Mouse (Mus musculus) gastrocnemius, adult 18-20 months (tissue): Measurements from ENCODE around the gene Il19. TPM values are rescaled to one million over a fixed set of nuclear protein-coding genes. Genes with fewer than 3 reads are reported as not detected.

Source experiments
- total RNA-seq, 2 experiments: library from RNA; stranded (reverse); gene quantifications; 2 replicates each; pipeline ENCODE4 v1.2.3; 2021

The Il19 gene
- total RNA-seq, 2 experiments from 2014 or later: not detected

Other genes with a start within 250 kb of the Il19 start
- not detected for gene Gm29427, start 224.3 kb downstream of the Il19 start, total RNA-seq
- 1 to 10 TPM; 2.9 to 3.5 TPM for gene Yod1, start 222.8 kb downstream of the Il19 start, total RNA-seq
- gene Pfkfb2, start 210.9 kb downstream of the Il19 start, total RNA-seq: 10 to 100 TPM in 1 of 2 experiments, 1 to 10 TPM in 1; 9.7 to 12.8 TPM
- under 1 TPM; 0.09 to 0.24 TPM for gene AA986860, start 208.1 kb downstream of the Il19 start, total RNA-seq
- gene Fcamr, start 139.2 kb downstream of the Il19 start, total RNA-seq: not detected
- under 1 TPM; 0.14 to 0.52 TPM for gene Pigr, start 113.4 kb downstream of the Il19 start, total RNA-seq
- gene Fcmr, start 74.4 kb downstream of the Il19 start, total RNA-seq: under 1 TPM in 1 of 2 experiments, not detected in 1; 0.14 TPM
- not detected for gene Il24, start 52.7 kb downstream of the Il19 start, total RNA-seq
- gene Il20, start 28.7 kb downstream of the Il19 start, total RNA-seq: not detected
- not detected for gene Il10, start 79.7 kb upstream of the Il19 start, total RNA-seq
- 100 to 1,000 TPM; 217 to 250 TPM for gene Mapkapk2, start 157.7 kb upstream of the Il19 start, total RNA-seq
- not detected for gene Dyrk3, start 198.2 kb upstream of the Il19 start, total RNA-seq
- gene Eif2d, start 213.1 kb upstream of the Il19 start, total RNA-seq: 10 to 100 TPM; 25.8 to 28.9 TPM